Mouse (Mus musculus): Measurements from ENCODE around the gene Dclk2.

Dclk2 gene

DNA sequence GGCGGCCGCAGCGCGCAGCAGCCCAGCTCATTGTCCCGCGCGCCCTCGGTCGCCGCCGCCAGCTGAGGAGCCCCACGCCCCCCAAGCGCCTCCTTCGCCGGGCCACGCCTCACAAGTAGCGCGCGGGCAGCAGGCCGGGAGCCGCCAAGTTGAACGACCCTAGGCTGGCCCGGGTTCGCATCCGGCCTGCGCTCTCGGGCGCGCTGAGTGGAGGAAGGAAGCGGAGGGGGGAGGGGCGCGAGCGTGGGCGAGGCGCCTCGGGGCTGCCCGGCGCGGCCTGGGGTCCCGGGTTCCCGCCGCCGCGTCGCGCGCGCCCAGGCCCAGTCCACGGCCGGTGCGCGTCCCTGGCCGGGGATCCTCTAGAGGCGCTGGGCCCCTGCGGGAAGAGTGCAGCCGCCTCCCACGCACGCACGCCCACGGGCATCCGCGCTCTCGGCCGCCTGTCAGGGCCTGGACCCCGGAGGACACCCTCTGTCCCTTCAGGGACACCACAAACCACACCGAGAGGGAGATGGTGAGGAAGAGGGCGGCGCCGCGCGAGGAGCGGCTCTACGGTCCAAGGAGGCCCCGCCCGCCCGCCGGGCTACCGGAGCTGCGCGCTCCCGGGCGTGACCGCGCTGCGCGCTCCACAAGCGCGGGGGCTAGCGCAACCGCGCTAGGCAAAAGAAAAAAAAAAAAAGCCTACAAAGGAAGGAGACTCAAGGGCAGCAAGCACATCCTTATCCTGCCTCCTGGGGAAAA, at the start of gene Dclk2:
Dclk2 (minus strand) TSS at position 510 of the 741 bp plus-strand sequence.
- peak; percentile 86 for DNase-seq (ENCODE audit: low read depth, low spot score)
- Histone ChIP-seq H3K36me3 (ENCODE audit: control insufficient read depth, insufficient read depth, low read length, poor library complexity, severe bottlenecking) (no peaks in the 10 kb centered on the region), H3K27me3 (ENCODE audit: control insufficient read depth, insufficient read depth, low read length, poor library complexity, severe bottlenecking) (no peaks in the 10 kb centered on the region)

- Histone ChIP-seq H3K27me3 (ENCODE audit: control insufficient read depth, insufficient read depth, low read length, poor library complexity, severe bottlenecking) (no peaks in the 10 kb centered on the region), H3K36me3 (ENCODE audit: control insufficient read depth, insufficient read depth, low read length, poor library complexity, severe bottlenecking) (no peaks in the 10 kb centered on the region)
- DNase-seq (ENCODE audit: low read depth, low spot score) = no peak
Measured at GRCm38 (mm10) chr3:86962665-86963435, 42.2 kb upstream of the Dclk2 start.

DNA sequence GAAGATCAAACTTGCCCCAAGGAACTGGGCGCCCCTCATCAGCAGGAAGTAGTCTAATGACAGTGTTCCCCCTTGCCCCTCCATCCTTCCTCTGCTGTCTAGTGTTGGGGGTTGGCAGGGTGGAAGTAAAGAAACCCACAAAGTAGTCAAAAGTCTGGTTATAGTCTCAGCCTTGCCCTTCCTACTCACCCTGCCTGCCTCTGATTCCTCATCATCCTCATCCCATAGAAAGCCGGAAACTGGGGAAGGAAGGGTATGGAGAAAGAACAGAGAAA, 40.7 kb upstream of the Dclk2 start:
- Histone ChIP-seq H3K27me3 (ENCODE audit: control insufficient read depth, insufficient read depth, low read length, poor library complexity, severe bottlenecking) (no peaks in the 10 kb centered on the region), H3K36me3 (ENCODE audit: control insufficient read depth, insufficient read depth, low read length, poor library complexity, severe bottlenecking) (no peaks in the 10 kb centered on the region)
- peak; percentile 29 for DNase-seq (ENCODE audit: low read depth, low spot score)

GRCm38 (mm10) chr3:86960656-86961394, 40.2 kb upstream of the Dclk2 start:
- Histone ChIP-seq H3K27me3 (ENCODE audit: control insufficient read depth, insufficient read depth, low read length, poor library complexity, severe bottlenecking) (no peaks in the 10 kb centered on the region), H3K36me3 (ENCODE audit: control insufficient read depth, insufficient read depth, low read length, poor library complexity, severe bottlenecking) (no peaks in the 10 kb centered on the region)
- DNase-seq (ENCODE audit: low read depth, low spot score) = peak; percentile 26

DNA sequence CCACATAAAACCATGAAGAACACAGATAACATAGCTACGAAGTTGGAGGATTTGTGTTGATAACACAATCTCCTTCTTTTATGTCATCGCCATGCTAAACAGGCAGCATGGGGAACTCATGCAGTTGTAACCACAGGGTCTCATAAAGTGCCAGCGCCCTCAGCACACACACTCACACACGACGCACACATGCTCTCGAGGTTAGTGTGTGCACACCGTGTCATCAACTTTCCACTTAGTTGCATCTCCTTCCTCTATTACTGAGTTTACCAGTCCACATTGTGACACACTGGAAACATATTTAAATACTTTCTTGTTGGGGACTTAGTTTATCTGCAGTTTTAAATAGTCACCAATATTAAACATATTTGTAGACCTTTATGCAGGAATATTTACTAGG, 38.4 kb upstream of the Dclk2 start:
- no peaks in the 10 kb centered on the region for H3K27me3 ChIP-seq (ENCODE audit: control insufficient read depth, insufficient read depth, low read length, poor library complexity, severe bottlenecking)
- peak; percentile 69 for DNase-seq (ENCODE audit: low read depth, low spot score)
- no peaks in the 10 kb centered on the region for H3K36me3 ChIP-seq (ENCODE audit: control insufficient read depth, insufficient read depth, low read length, poor library complexity, severe bottlenecking)

- no peaks in the 10 kb centered on the region for H3K27me3 ChIP-seq (ENCODE audit: control insufficient read depth, insufficient read depth, low read length, poor library complexity, severe bottlenecking)
- DNase-seq (ENCODE audit: low read depth, low spot score) = no peak
- H3K36me3 ChIP-seq (ENCODE audit: control insufficient read depth, insufficient read depth, low read length, poor library complexity, severe bottlenecking) = no peaks in the 10 kb centered on the region
Measured at GRCm38 (mm10) chr3:86955376-86955775, 34.7 kb upstream of the Dclk2 start.

- Histone ChIP-seq H3K36me3 (ENCODE audit: control insufficient read depth, insufficient read depth, low read length, poor library complexity, severe bottlenecking) (no peaks in the 10 kb centered on the region), H3K27me3 (ENCODE audit: control insufficient read depth, insufficient read depth, low read length, poor library complexity, severe bottlenecking) (no peaks in the 10 kb centered on the region)
- DNase-seq (ENCODE audit: low read depth, low spot score) = no peak
Measured at GRCm38 (mm10) chr3:86954521-86954920, 33.9 kb upstream of the Dclk2 start.

DNA sequence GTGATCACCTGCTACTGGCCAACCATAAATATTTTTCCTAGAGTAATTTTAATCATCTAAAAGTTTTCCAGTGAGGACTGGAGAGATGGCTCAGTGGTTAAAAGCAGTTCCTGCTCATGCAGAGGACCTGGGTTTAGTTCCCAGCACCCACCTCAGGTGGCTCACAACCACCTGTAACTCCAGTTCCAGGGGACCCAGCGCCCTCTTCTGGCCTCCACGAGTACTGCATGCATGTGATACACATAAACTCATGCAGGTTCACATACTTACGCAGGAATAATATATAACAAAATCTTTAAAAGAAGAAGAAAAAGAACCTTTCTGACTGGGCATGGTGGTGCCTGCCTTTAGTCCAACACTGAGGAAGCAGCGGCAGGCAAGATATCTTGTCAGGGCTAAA, 33.2 kb upstream of the Dclk2 start:
- no peaks in the 10 kb centered on the region for H3K36me3 ChIP-seq (ENCODE audit: control insufficient read depth, insufficient read depth, low read length, poor library complexity, severe bottlenecking)
- H3K27me3 ChIP-seq (ENCODE audit: control insufficient read depth, insufficient read depth, low read length, poor library complexity, severe bottlenecking) = no peaks in the 10 kb centered on the region
- DNase-seq (ENCODE audit: low read depth, low spot score) = no peak

GRCm38 (mm10) chr3:86950652-86951051, 30.0 kb upstream of the Dclk2 start:
- Histone ChIP-seq H3K27me3 (ENCODE audit: control insufficient read depth, insufficient read depth, low read length, poor library complexity, severe bottlenecking) (no peaks in the 10 kb centered on the region), H3K36me3 (ENCODE audit: control insufficient read depth, insufficient read depth, low read length, poor library complexity, severe bottlenecking) (no peaks in the 10 kb centered on the region)
- DNase-seq (ENCODE audit: low read depth, low spot score) = no peak

- DNase-seq (ENCODE audit: low read depth, low spot score) = no peak
Measured at GRCm38 (mm10) chr3:86936254-86936836, 15.7 kb upstream of the Dclk2 start.

GRCm38 (mm10) chr3:86933446-86933845, 12.8 kb upstream of the Dclk2 start:
- DNase-seq (ENCODE audit: low read depth, low spot score) = no peak
- Histone ChIP-seq H3K27me3 (ENCODE audit: control insufficient read depth, insufficient read depth, low read length, poor library complexity, severe bottlenecking) (no peaks in the 10 kb centered on the region), H3K36me3 (ENCODE audit: control insufficient read depth, insufficient read depth, low read length, poor library complexity, severe bottlenecking) (no peaks in the 10 kb centered on the region)

More at GRCm38 (mm10) chr3:86936254-86936836, 15.7 kb upstream of the Dclk2 start:
- Histone ChIP-seq H3K27me3 (ENCODE audit: control insufficient read depth, insufficient read depth, low read length, poor library complexity, severe bottlenecking) (no peaks in the 10 kb centered on the region), H3K36me3 (ENCODE audit: control insufficient read depth, insufficient read depth, low read length, poor library complexity, severe bottlenecking) (no peaks in the 10 kb centered on the region)

- Histone ChIP-seq H3K27me3 (ENCODE audit: control insufficient read depth, insufficient read depth, low read length, poor library complexity, severe bottlenecking) (no peaks in the 10 kb centered on the region), H3K36me3 (ENCODE audit: control insufficient read depth, insufficient read depth, low read length, poor library complexity, severe bottlenecking) (no peaks in the 10 kb centered on the region)
- DNase-seq (ENCODE audit: low read depth, low spot score) = no peak
Measured at GRCm38 (mm10) chr3:86923686-86924085, 3.0 kb upstream of the Dclk2 start.

DNA sequence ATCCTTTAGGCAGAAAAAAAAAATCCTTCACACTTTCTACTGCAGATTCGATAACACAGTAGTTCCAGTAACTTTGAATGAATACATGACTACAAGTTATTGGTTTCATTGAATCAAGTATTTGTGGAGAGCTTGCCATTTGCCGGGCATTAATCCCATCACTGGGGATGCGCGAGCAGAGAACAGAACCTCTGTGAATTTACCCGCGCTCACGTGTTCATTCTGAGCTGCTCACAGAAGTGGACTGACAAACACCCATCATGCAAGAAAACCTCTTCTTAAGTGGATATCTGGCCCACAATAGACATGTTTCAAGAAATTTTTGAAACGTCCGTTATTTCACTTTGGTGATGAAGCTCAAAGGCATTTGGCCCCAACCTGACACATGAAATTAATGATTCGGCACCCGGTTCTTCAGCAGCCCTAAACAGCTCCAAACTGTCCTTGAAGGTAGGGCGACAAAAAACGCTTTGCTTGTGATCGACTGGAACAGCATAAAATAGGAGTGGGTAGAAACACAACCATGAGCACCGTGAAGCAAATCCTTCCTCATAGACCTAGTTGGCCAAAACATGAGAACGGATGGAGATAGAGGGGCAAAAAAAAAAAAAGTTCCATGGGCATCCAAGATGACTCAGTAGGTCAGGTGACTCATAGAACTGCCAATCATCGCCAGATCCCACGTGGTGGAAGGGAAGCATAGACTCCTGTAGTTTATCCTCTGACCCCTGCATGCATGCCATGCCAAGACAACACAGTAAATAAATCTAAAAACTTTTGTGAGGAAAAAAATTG, 726 bp upstream of the Dclk2 start:
- no peak for DNase-seq (ENCODE audit: low read depth, low spot score)
- no peaks in the 10 kb centered on the region for H3K36me3 ChIP-seq (ENCODE audit: control insufficient read depth, insufficient read depth, low read length, poor library complexity, severe bottlenecking)

DNA sequence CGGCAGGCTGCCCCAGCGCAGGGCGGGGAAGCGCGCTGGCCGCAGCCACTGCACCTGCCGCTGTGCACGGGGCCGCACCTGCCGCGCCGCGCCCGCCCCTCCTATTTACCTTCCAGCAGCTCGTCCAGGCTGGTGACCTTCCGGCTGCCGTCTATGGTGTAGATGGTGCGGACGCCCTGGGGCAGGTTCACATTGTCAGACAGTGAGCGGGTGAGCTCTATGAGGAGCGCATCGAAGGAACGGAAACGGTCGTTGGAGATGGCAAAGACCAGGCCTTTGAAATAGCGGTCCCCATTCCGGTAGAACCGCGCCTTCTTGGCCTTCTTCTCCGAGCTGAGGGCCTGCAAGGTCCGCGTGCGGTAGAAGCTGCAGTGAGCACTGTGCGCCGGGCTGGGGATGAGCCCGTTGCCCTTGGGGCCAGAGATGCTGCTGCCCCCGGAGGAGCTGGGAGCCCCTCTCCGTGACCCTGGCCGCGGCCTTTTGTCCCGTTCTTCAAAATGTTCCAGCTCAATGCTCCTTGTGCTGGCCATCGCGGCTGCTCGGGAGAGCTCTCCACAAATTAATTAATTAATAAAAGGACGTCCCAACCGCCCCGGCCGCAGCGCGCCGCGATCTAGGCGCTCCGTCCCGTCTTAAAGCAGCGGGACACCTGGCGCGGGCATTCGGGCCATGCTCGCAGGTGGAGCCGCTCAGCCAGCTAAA, 860 bp downstream of the Dclk2 start:
- Histone ChIP-seq H3K27me3 (ENCODE audit: control insufficient read depth, insufficient read depth, low read length, poor library complexity, severe bottlenecking) (no peaks in the 10 kb centered on the region), H3K36me3 (ENCODE audit: control insufficient read depth, insufficient read depth, low read length, poor library complexity, severe bottlenecking) (no peaks in the 10 kb centered on the region)
- peak; percentile 48 for DNase-seq (ENCODE audit: low read depth, low spot score)

More for the DNA sequence above, 726 bp upstream of the Dclk2 start:
- H3K27me3 ChIP-seq (ENCODE audit: control insufficient read depth, insufficient read depth, low read length, poor library complexity, severe bottlenecking) = no peaks in the 10 kb centered on the region
